Mouse (Mus musculus): Measurements from ENCODE around the gene Bst1. TPM values are rescaled to one million over a fixed set of nuclear protein-coding genes. Genes with fewer than 3 reads are reported as not detected.

Bst1 gene
- total and polyA plus RNA-seq, 3 experiments: not detected

GRCm38 (mm10) chr5:43781977-43782930 is 36.4 kb upstream of the Bst1 start:
- peak; percentile 87 for DNase-seq (ENCODE audit: low read depth, low spot score)
- H3K79me2 ChIP-seq (ENCODE audit: control insufficient read depth, insufficient read depth, low read length, poor library complexity): peaks cover 34% of the 10 kb centered on the region
- H3K4me1 ChIP-seq (ENCODE audit: control insufficient read depth in 1 of 2, insufficient read depth in 2 of 2, low read length in 2 of 2): peaks cover 21 to 29% of the 10 kb centered on the region in 2 experiments
- H3K9me3 ChIP-seq (replicated peaks; ENCODE audit: insufficient read depth, low read length): no peaks in the 10 kb centered on the region
- H3K36me3 ChIP-seq (ENCODE audit: control insufficient read depth in 1 of 2, insufficient read depth in 2 of 2, low read length in 2 of 2): peaks cover 0 to 35% of the 10 kb centered on the region in 2 experiments; a peak in 2 of 4 replicates
- peak overlapping the region; percentile 98 for H3K9ac ChIP-seq (ENCODE audit: control insufficient read depth, low read depth, low read length, poor library complexity, severe bottlenecking)
- H3K4me3 ChIP-seq (ENCODE audit: control insufficient read depth in 1 of 2, insufficient read depth in 1 of 2, low read depth in 2 of 2, low read length in 2 of 2): peak overlapping the region; percentile 89 to 99
- no peaks in the 10 kb centered on the region for H3K27me3 ChIP-seq (ENCODE audit: control insufficient read depth in 1 of 2, insufficient read depth in 2 of 2, low read length in 2 of 2)
- H3K27ac ChIP-seq (ENCODE audit: control insufficient read depth, low read depth, low read length): peak overlapping the region; percentile 83
- TF ChIP-seq HCFC1 (IDR thresholded peaks at IDR 0.05; ENCODE audit: low read depth, low read length) (peak; percentile 37), MAZ (IDR thresholded peaks at IDR 0.05; ENCODE audit: low read depth, low read length) (no peak), MXI1 (IDR thresholded peaks at IDR 0.05; ENCODE audit: low read depth, low read length) (no peak), NELFE (IDR thresholded peaks at IDR 0.05; ENCODE audit: low read depth, low read length) (peak; percentile 85), MYC (IDR thresholded peaks at IDR 0.05; ENCODE audit: low read depth, low read length) (peak; percentile 92), ZKSCAN1 (IDR thresholded peaks at IDR 0.05; ENCODE audit: low read depth, low read length) (no peak), ZNF384 (IDR thresholded peaks at IDR 0.05; ENCODE audit: low read depth, low read length) (no peak), POLR2A (IDR thresholded peaks at IDR 0.05; ENCODE audit: control insufficient read depth in 1 of 2, insufficient read depth in 1 of 2, low read depth in 1 of 2, low read length in 2 of 2, poor library complexity in 1 of 2) (peak; percentile 91 to 93), MYB (IDR thresholded peaks at IDR 0.05; ENCODE audit: low read depth, low read length) (no peak), RCOR1 (IDR thresholded peaks at IDR 0.05; ENCODE audit: low read depth, low read length) (no peak), USF2 (IDR thresholded peaks at IDR 0.05; ENCODE audit: borderline replicate concordance in 1 of 2, insufficient read depth in 1 of 2, low read depth in 1 of 2, low read length in 2 of 2) (peak in 1 of 2 experiments; percentile 71; a peak in 2 of 4 replicates), POLR2AphosphoS5 (IDR thresholded peaks at IDR 0.05; ENCODE audit: borderline replicate concordance, low read depth, low read length) (no peak), RAD21 (IDR thresholded peaks at IDR 0.05; ENCODE audit: low read depth, low read length) (no peak), MAX (IDR thresholded peaks at IDR 0.05; ENCODE audit: low read length) (peak; percentile 89), JUND (IDR thresholded peaks at IDR 0.05; ENCODE audit: low read depth, low read length) (no peak), NRF1 (IDR thresholded peaks at IDR 0.05; ENCODE audit: insufficient read depth, low read depth, low read length, poor library complexity, severe bottlenecking) (peak; percentile 78), USF1 (IDR thresholded peaks at IDR 0.05; ENCODE audit: low read depth, low read length) (peak; percentile 91), POLR2AphosphoS2 (IDR thresholded peaks at IDR 0.05; ENCODE audit: low read length) (peak; percentile 82; the same call in 1 of the 2 replicates), SIN3A (IDR thresholded peaks at IDR 0.05; ENCODE audit: low read length) (peak; percentile 9; the same call in 1 of the 2 replicates), GATA1 (IDR thresholded peaks at IDR 0.05; ENCODE audit: low read depth, low read length) (no peak), SMC3 (IDR thresholded peaks at IDR 0.05; ENCODE audit: low read depth, low read length) (0 out of 2 replicates have a peak, but pooled peaks have one; percentile 15), TBP (IDR thresholded peaks at IDR 0.05; ENCODE audit: low read depth, low read length) (0 out of 2 replicates have a peak, but pooled peaks have one; percentile 11), ZC3H11A (IDR thresholded peaks at IDR 0.05; ENCODE audit: low read depth, low read length) (no peak), ZMIZ1 (IDR thresholded peaks at IDR 0.05; ENCODE audit: low read depth, low read length) (no peak; the same call in 1 of the 2 replicates)
